Mouse (Mus musculus) left cerebral cortex, adult 11 months (tissue): Measurements from ENCODE around the gene Pik3ap1.

Experiments
- DNase-seq: peaks from one replicate; pipeline ENCODE4 v3.0.0; 2022; ENCODE audit warnings: low spot score

Gene Pik3ap1

GRCm38 (mm10) chr19:41369557-41370460 is 15.1 kb downstream of the Pik3ap1 start:
- DNase-seq = no peak

GRCm38 (mm10) chr19:41366854-41367517 is 17.9 kb downstream of the Pik3ap1 start:
- DNase-seq = no peak

- DNase-seq = no peak
These were observed 18.6 kb downstream of the Pik3ap1 start for GRCm38 (mm10) chr19:41366192-41366853.

GRCm38 (mm10) chr19:41365570-41365969 is 19.3 kb downstream of the Pik3ap1 start:
- DNase-seq = no peak

GRCm38 (mm10) chr19:41364509-41364908 is 20.4 kb downstream of the Pik3ap1 start:
- DNase-seq = no peak

GRCm38 (mm10) chr19:41362963-41363362 is 21.9 kb downstream of the Pik3ap1 start:
- no peak for DNase-seq

- no peak for DNase-seq
These were observed 24.4 kb downstream of the Pik3ap1 start for GRCm38 (mm10) chr19:41360459-41360858.

- DNase-seq = no peak
These were observed 30.5 kb downstream of the Pik3ap1 start for GRCm38 (mm10) chr19:41354287-41354951.

GRCm38 (mm10) chr19:41349624-41350023 is 35.3 kb downstream of the Pik3ap1 start:
- DNase-seq = no peak

GRCm38 (mm10) chr19:41348161-41348560 is 36.7 kb downstream of the Pik3ap1 start:
- no peak for DNase-seq

- DNase-seq = no peak
These were observed 37.6 kb downstream of the Pik3ap1 start for GRCm38 (mm10) chr19:41347326-41347725.

GRCm38 (mm10) chr19:41346099-41346850 is 38.6 kb downstream of the Pik3ap1 start:
- DNase-seq = no peak

- DNase-seq = no peak
These were observed 39.7 kb downstream of the Pik3ap1 start for GRCm38 (mm10) chr19:41345028-41345741.

GRCm38 (mm10) chr19:41344666-41345027 is 40.3 kb downstream of the Pik3ap1 start:
- DNase-seq = no peak

- no peak for DNase-seq
These were observed 42.3 kb downstream of the Pik3ap1 start for GRCm38 (mm10) chr19:41342592-41343090.

GRCm38 (mm10) chr19:41341677-41342076 is 43.2 kb downstream of the Pik3ap1 start:
- no peak for DNase-seq

- DNase-seq = no peak
These were observed 45.7 kb downstream of the Pik3ap1 start for GRCm38 (mm10) chr19:41339020-41339836.

- DNase-seq = no peak
These were observed 46.5 kb downstream of the Pik3ap1 start for GRCm38 (mm10) chr19:41338379-41338778.

GRCm38 (mm10) chr19:41335721-41336120 is 49.2 kb downstream of the Pik3ap1 start:
- no peak for DNase-seq

GRCm38 (mm10) chr19:41332986-41333385 is 51.9 kb downstream of the Pik3ap1 start:
- DNase-seq = no peak
